Mouse (Mus musculus) ES-E14 (cell line): ENCODE measurements around the gene Mog. TPM values are rescaled to one million over a fixed set of nuclear protein-coding genes. Genes with fewer than 3 reads are reported as not detected.

ENCODE experiments used
- DNase-seq: peaks from one replicate; pipeline ENCODE4 v3.0.0-alpha.2; 2013; ENCODE audit warnings: low read depth, low spot score
- H3K27ac ChIP-seq: 2 replicates; pipeline ENCODE4 v1.5.1; 2012; ENCODE audit warnings: low read depth, mild to moderate bottlenecking, low read length, moderate library complexity, mixed read lengths; ENCODE audit not compliant: poor library complexity, insufficient read depth, severe bottlenecking
- H3K36me3 ChIP-seq: 2 replicates; pipeline ENCODE4 v1.6.1; 2012; ENCODE audit warnings: mild to moderate bottlenecking, low read length, moderate library complexity, mixed read lengths; ENCODE audit not compliant: control insufficient read depth, poor library complexity, insufficient read depth, severe bottlenecking
- H3K4me1 ChIP-seq, 2 experiments: fragments of 150-350 bp in 1 of 2; sonication (generic) in 1 of 2; 2 replicates each; pipeline ENCODE4 v1.6.1; 2012; ENCODE audit warnings: low read length in 2 of 2, mild to moderate bottlenecking in 1 of 2, mixed read lengths in 1 of 2; ENCODE audit not compliant: control insufficient read depth in 2 of 2, insufficient read depth in 2 of 2, poor library complexity in 1 of 2
- H3K4me3 ChIP-seq, 2 experiments: fragments of 150-350 bp in 1 of 2; sonication (generic) in 1 of 2; 2 replicates each; pipeline ENCODE4 v1.5.1; 2012; ENCODE audit warnings: low read length in 2 of 2, low read depth in 1 of 2, mild to moderate bottlenecking in 1 of 2, mixed read lengths in 1 of 2; ENCODE audit not compliant: insufficient read depth in 1 of 2, poor library complexity in 1 of 2, severe bottlenecking in 1 of 2
- H3K9ac ChIP-seq: 2 replicates; pipeline ENCODE4 v1.6.1; 2012; ENCODE audit warnings: low read depth, mild to moderate bottlenecking, low read length, mixed read lengths; ENCODE audit not compliant: poor library complexity, insufficient read depth, severe bottlenecking
- H3K9me3 ChIP-seq: fragments of 150-350 bp; sonication (generic); 2 replicates; pipeline ENCODE4 v1.6.1; 2012; ENCODE audit warnings: low read depth, mild to moderate bottlenecking, low read length; ENCODE audit not compliant: control insufficient read depth, insufficient read depth
- CHD2 ChIP-seq: IDR thresholded peaks from 2 replicates; pipeline ENCODE4 v1.6.1; 2014; ENCODE audit warnings: mild to moderate bottlenecking, low read depth, low read length, inconsistent platforms
- HCFC1 ChIP-seq: IDR thresholded peaks from 2 replicates; pipeline ENCODE4 v1.6.1; 2012; ENCODE audit warnings: low read length, inconsistent platforms, borderline replicate concordance; ENCODE audit not compliant: insufficient read depth
- MAFK ChIP-seq: IDR thresholded peaks from 2 replicates; pipeline ENCODE4 v1.6.1; 2014; ENCODE audit warnings: mild to moderate bottlenecking, low read depth, low read length, inconsistent platforms; ENCODE audit not compliant: insufficient read depth
- ZC3H11A ChIP-seq: IDR thresholded peaks from 2 replicates; pipeline ENCODE4 v1.6.1; 2012; ENCODE audit warnings: low read depth, mild to moderate bottlenecking, inconsistent platforms, low read length, borderline replicate concordance
- ZNF384 ChIP-seq: IDR thresholded peaks from 2 replicates; pipeline ENCODE4 v1.6.1; 2012; ENCODE audit warnings: low read depth, low read length, inconsistent platforms
- in situ Hi-C, 2 experiments: fragments of 600-800 bp; cut with MboI; formaldehyde crosslinking; loops; one replicate each; pipeline ENCODE4 v1.15.1; 2025; ENCODE audit warnings: low sequenced_read_pairs in 2 of 2, inconsistent platforms in 1 of 2; ENCODE audit not compliant: unreplicated experiment in 2 of 2
- total RNA-seq: library from RNA; depleted of rRNA; stranded (reverse); fragments of 300-350 nt; gene quantifications from 2 replicates; pipeline ENCODE4 v1.2.3, GENCODE M21; 2012; rRNA removed

Gene Mog
- total RNA-seq, 1 experiment = 0.62 TPM

DNA sequence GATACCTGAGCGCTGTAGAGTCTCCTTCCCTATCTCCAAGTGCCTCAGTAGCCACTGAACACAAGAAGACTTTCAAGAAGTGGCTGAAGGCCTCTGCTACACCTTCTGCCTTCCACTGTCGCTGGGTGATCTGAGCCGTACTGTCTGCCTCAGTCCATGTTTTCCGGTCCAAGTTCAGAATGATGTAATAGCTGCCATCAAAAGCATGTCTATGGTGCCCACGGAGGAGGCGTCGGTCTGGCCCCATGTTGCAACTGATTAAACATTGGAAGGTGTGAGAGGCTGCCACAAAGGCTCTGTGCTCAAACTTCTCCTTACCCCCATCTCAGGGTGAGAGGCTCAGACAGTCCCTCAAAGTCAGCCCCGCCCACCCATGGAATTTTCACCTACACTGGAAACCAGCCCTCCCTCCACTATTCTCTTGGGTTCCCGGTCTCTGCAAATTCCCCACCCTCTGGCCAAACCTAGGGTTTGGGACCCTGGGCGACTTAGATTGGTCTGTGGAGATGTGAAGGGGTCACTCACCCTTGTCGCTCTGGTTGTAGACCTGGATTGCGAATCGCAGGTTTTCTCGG, 52.8 kb downstream of the Mog start:
- Histone ChIP-seq H3K9ac (peak overlapping the region; percentile 85), H3K4me3 (peak overlapping the region; percentile 28 to 63), H3K27ac (peak overlapping the region; percentile 91), H3K9me3 (no peaks in the 10 kb centered on the region), H3K4me1 (peaks cover 27 to 36% of the 10 kb centered on the region in 2 experiments), H3K36me3 (peaks cover 13% of the 10 kb centered on the region)
- in situ Hi-C loops = no loop called here
- DNase-seq = no peak
- no peak for TF ChIP-seq MAFK
- TF ChIP-seq ZC3H11A = no peak
- TF ChIP-seq ZNF384 = no peak

DNA sequence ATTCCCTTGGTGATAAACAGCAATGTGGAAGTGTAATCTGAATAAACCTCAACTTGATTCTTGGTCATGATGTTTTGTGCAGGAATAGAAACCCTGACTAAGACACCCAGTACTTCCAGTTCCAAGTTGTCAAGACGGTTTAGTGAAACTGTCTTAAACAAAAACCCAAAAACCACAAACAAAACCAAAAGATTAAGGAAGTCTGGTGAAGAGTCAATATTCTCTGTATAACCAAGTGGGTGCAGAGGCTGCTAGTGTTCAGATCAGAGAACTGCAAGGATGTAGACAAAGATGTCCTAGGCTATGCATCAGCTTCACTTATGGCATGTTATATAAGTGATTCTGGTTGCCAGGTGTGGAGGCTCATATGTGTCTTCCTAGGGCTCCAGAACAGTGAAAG, 56.3 kb downstream of the Mog start:
- Histone ChIP-seq H3K27ac (no peak overlapping the region), H3K9ac (no peak overlapping the region), H3K4me3 (no peak overlapping the region), H3K4me1 (peaks cover 5 to 8% of the 10 kb centered on the region in 2 experiments; a peak in 2 of 4 replicates), H3K9me3 (no peaks in the 10 kb centered on the region), H3K36me3 (peaks cover 13% of the 10 kb centered on the region)
- DNase-seq = no peak
- TF ChIP-seq MAFK (no peak), HCFC1 (no peak), ZC3H11A (no peak), ZNF384 (no peak), CHD2 (no peak)
- in situ Hi-C loops = no loop called here

DNA sequence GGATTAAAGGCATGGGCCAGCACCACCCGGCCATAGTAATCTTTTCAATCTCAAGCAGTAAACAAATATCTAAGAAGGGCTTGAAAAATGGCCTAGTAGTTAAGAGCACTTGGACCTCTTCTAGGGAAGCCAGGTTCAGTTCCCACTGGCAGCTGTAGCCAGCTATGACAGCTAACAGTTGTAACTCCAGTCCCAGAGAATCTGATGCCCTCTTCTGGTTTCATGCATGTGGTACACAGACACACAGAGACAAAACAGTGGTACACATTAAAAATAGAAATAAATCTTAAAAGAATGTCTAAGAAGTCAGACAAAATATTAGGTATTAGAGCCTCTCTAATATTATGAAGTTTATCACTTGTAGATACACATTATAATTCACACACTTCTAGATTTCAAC, 62.1 kb downstream of the Mog start:
- Histone ChIP-seq H3K4me3 (no peak overlapping the region), H3K27ac (no peak overlapping the region), H3K9me3 (no peaks in the 10 kb centered on the region), H3K36me3 (no peaks in the 10 kb centered on the region; the same call in 1 of the 2 replicates), H3K4me1 (peaks cover 2 to 4% of the 10 kb centered on the region in 2 experiments; a peak in 1 of 4 replicates), H3K9ac (no peak overlapping the region)
- no peak for DNase-seq
- TF ChIP-seq HCFC1 (no peak), CHD2 (no peak), ZC3H11A (no peak), MAFK (no peak), ZNF384 (no peak)
- in situ Hi-C loops = no loop called here

Other genes starting within 250 kb of the Mog start
- gene H2-M10.6, start 211.2 kb downstream of the Mog start, total RNA-seq = not detected in 2 replicates
- gene Trim26, start 186.3 kb downstream of the Mog start, total RNA-seq = 21.1 and 24.6 TPM in 2 replicates
- gene Trim15, start 156.2 kb downstream of the Mog start, total RNA-seq = 0.16 TPM in 1 of 2 replicates, not detected in the other
- gene Trim10, start 153.8 kb downstream of the Mog start, total RNA-seq = not detected in 2 replicates
- gene Trim40, start 133.3 kb downstream of the Mog start, total RNA-seq = 0.18 and 0.26 TPM in 2 replicates
- not detected in 2 replicates for gene Trim31, start 125.3 kb downstream of the Mog start, total RNA-seq
- 1.9 and 2.4 TPM in 2 replicates for gene Rnf39, start 80.5 kb downstream of the Mog start, total RNA-seq
- gene Ppp1r11, start 71.7 kb downstream of the Mog start, total RNA-seq = 76.4 and 108 TPM in 2 replicates
- gene Znrd1, start 64.8 kb downstream of the Mog start, total RNA-seq = 74.5 and 81.0 TPM in 2 replicates
- gene Znrd1as, start 64.8 kb downstream of the Mog start, total RNA-seq = 13.8 and 15.1 TPM in 2 replicates
- gene 2410137M14Rik, start 42.2 kb downstream of the Mog start, total RNA-seq = 14.8 and 16.9 TPM in 2 replicates
- gene H2-M5, start 33.9 kb downstream of the Mog start, total RNA-seq = 49.4 and 55.4 TPM in 2 replicates
- gene Zfp57, start 22.2 kb downstream of the Mog start, total RNA-seq = 360 and 437 TPM in 2 replicates
- 60.9 and 106 TPM in 2 replicates for gene Gabbr1, start 22.6 kb upstream of the Mog start, total RNA-seq
- gene Olfr90, start 65.1 kb upstream of the Mog start, total RNA-seq = 0.11 and 0.22 TPM in 2 replicates
- 0.11 and 0.13 TPM in 2 replicates for gene Olfr91, start 74.9 kb upstream of the Mog start, total RNA-seq
- not detected in 2 replicates for gene Olfr92, start 96.7 kb upstream of the Mog start, total RNA-seq
- gene Olfr93, start 138.1 kb upstream of the Mog start, total RNA-seq = not detected in 2 replicates
- gene Ubd, start 170.5 kb upstream of the Mog start, total RNA-seq = not detected in 2 replicates
- not detected in 2 replicates for gene Olfr94, start 177.6 kb upstream of the Mog start, total RNA-seq
- gene Olfr95, start 189.7 kb upstream of the Mog start, total RNA-seq = not detected in 2 replicates
- not detected in 2 replicates for gene Olfr96, start 196.7 kb upstream of the Mog start, total RNA-seq
- not detected in 2 replicates for gene Olfr97, start 213.9 kb upstream of the Mog start, total RNA-seq
- not detected in 2 replicates for gene Olfr98, start 240.4 kb upstream of the Mog start, total RNA-seq
- gene H2-M3, start 246.8 kb upstream of the Mog start, total RNA-seq = 3.5 and 6.8 TPM in 2 replicates